Mouse (Mus musculus): ENCODE data around the gene Tex44. TPM values are rescaled to one million over a fixed set of nuclear protein-coding genes. Genes with fewer than 3 reads are reported as not detected.

Tex44 gene
- polyA plus RNA-seq (2017; shearing (Covaris generic)): not detected

DNA sequence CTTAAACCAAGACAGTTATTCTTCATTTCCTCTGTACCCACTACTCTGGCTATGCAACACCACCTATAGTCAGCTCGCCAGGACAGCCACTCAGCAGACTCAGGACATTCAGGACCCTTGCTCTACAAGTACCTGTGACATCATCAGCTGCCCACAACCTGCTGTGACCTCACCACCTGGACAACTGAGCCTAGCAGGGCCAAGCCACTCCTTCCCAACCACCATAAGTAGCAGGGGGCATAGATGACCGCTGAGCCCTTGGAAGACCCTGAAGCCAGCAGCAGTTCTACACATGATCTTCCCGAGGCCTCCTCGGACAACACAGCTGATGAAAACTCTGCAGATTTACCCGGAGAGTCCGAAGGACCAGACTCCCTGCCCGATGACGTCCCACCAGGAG, at the start of gene Tex44, which contains the start of gene Nmur1:
Gene Tex44 (plus strand): TSS at position 202 of the 400 bp plus-strand sequence.
Gene Nmur1 (minus strand): TSS at position 101 of the 400 bp plus-strand sequence.
- no peak for ATAC-seq

DNA sequence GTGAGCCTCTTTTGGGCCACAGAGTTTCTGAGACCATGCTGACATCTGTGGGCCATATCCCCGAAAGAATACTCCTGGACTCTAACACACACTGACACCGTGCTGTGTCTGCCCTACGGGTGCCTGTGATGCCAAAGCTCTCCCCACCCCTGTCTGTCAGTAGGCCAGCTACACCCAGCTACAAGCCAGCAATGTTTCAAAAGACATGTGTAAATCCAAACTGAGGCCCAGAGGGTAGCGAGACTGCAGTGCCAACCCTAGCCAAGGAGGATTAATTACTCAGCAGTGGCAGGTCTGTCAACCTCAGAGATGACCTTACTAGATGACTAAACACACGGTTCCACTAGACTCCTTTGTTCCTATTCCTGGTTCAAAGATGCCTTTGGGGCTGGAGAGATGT, 49.8 kb upstream of the Tex44 start:
- ATAC-seq: no peak

DNA sequence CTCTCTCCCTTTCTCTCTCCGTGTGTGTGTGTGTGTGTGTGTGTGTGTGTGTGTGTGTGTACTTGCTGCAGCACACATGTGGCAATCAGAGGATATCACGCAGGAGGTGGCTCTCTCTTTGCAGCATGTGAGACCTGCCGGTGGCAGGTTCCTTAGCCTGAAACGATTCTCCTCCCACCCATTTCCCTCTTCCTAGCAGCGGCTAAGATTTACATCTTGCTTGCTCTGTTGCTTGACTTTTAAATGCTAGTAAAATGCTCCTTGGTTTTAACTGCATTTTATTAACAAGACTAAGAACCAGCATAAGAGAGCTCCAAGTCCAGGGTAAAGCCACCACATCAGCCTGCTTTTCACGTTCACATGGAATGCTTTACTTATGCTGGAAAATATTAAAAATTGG, 47.5 kb upstream of the Tex44 start:
- ATAC-seq: no peak

DNA sequence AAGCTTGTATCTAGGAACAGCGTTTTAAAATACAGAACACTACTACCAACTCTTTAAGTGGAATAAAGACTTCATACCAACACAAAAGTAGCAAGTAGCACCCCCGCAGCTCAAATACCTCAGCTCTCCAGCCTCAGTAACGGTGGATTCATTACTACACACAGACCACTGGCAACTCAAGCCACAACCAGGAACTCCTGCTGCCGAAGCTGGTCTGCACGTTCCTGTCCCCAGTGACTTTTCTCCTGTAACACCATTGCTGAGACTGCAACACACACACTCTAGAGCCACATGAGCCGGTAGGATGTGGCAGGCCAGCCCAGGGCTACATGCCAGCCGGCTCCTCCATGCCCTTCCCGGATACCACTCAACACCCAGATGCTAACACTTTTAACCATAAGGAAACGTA, 47.0 kb upstream of the Tex44 start:
- no peak for ATAC-seq

DNA sequence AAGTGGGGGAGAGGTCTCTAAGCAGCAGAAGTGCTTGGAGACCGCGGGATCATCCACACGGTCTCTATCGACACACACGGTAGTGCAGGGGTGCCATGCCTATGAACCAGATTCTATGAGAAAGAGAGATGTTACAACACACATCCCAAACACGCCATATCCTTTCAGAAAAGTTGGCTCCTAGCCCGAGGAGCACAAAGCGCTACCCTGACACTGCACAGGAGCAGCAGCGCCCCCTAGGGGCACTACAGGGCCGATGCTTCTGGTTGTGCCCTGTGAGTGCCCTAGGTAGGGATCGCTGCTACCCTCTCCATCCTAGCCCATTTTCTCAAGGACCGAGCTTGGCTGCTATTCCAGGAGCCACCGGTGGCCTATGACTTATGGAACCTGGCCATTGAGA, 45.1 kb upstream of the Tex44 start:
- peak; percentile 81 for ATAC-seq

DNA sequence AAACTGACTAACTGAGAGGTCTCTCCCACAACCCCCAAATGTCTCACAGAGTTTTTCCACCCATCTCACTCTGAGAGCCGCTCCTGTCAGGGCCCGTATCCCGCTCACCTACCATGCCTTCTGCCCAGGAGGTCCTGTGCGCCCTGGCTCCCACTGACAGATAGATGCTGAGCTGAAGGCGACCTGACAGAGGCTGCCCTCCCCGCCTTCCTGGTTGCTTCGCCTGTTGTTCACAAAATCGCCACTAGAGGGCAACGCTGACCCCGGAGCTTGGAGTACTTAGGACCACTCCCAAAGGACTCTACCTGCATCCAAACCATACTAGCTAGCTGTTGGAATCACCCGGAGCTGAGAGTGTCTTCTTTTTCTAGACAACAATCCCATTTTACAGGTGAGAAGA, 36.9 kb upstream of the Tex44 start:
- ATAC-seq: peak; percentile 52

DNA sequence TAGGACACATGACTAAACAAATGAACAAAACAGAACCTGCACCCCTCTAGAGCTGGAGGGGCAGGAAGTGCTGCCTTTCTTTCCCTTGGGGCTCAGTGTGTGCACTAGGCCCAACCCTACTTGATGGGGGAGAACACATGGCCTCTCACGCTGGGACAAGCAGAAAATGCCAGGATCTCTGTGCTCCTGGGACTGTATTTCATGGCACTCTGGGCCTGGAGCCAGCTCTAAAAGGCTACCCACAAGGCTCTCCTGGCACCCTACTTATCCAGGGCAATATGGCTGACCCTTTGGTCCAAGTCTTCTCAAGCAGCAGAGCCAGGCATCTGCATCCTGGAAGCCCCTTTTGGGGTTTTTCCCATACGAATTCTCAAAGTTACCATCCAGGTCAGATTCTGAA, 34.7 kb upstream of the Tex44 start:
- ATAC-seq: no peak

DNA sequence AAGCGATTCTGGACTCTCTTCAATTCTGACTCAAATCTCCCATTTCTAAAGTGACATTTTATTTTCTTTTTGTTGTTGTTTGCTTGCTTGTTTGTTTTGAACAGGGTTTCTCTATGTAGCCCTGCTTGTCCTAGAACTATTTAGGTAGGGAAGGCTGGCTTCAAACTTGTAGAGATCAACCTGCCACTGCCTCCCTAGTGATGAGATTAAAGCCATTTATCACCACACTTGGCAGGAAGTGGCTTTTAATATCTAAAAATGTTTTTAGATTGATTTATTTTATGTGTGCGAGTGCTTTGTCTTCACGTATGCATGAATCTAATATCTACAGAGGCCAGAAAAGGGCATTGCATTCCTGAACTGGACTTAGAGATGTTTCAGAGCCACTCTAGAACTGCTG, 32.9 kb upstream of the Tex44 start:
- peak; percentile 37 for ATAC-seq

DNA sequence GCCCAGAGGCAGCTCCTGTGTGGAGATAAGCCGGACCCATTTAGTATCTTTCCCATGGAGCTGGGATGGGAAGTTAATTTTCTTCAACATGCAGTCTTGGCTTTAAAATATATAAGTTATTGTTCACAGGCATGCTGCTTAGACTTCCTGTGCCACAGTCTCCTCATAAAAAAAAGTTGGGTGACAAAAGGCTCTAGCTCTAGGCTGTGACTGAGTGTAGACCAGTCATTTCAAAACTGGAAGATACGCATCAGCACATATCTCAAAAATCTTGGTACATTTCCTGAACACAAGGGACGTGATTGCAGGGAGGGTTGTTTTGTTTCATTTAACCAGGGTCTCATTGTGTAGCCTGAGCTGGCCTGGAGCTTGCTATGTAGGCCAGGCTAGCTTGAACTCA, 31.9 kb upstream of the Tex44 start:
- ATAC-seq: peak; percentile 89

DNA sequence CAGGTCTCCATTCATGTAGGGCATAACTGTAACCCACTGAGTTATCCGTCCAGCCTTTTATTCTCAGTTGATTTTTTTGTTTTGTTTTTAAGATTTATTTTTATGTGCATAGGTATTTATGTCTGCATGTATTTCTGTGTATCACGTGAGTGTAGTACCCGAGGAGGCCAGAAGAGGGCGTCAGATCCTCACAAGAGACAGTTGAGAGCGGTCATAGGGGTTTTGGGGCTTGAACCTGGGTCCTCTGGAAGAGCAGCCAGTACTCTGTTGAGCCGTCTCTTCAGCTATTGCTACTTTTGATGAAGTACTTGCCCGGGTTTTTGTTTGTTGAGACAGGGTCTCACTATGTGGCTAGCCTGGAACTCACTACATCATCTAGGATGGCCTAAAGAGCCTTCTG, 30.2 kb upstream of the Tex44 start:
- ATAC-seq: no peak

DNA sequence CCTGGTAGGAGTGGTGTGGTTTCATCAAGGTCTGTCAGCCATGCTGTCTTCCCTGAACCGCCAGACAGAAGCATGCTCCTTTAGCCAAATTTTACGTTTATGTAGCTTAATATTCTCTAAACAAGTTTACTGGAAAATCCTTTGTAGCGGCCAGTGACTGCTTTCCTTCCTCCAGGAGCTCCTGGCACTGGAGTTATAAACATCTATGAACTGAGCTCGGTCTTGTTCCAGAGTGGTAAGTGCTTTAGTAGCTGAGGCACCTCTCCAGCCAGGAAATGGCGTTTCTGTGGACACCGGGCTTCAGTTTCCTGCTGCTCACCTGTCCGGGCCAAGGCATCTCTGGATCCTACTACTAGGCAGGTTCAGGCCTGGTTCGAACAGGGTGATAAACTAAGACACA, 28.5 kb upstream of the Tex44 start:
- no peak for ATAC-seq

DNA sequence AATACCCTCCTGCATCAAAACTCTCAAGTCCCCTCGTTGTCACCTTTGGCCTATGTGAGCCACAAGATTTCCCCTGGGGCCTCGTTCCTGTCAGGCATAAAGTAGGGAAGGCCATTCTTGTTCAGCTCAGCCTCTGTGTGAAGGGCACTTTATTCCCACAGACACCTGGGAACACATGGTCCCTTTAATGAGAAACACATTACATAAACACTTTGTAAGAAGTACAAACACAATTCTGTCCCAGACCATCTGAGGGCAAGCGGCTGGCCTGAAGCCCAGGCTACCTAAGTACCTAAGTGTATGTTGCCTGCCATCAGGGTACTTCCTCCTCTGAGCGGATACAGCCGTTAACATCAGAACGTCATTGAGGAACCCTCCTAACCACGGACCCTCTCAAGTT, 27.9 kb upstream of the Tex44 start:
- ATAC-seq: no peak

DNA sequence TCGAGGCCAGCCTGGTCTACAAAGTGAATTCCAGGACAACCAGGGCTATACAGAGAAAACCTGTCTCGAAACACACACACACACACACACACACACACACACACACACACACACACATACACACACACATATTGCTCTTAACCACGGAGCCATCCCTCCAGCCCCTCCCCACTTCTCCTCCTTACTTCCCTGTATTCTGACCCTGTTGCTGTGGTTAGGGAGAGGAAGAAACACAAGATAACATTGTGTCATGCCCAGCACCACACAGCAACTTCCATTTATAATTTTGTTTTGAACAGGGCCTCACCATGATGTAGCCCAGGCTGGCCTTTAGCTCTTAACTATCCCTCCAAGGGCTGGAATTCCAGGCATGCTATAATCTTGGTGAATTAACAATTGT, 26.8 kb upstream of the Tex44 start:
- ATAC-seq: no peak

DNA sequence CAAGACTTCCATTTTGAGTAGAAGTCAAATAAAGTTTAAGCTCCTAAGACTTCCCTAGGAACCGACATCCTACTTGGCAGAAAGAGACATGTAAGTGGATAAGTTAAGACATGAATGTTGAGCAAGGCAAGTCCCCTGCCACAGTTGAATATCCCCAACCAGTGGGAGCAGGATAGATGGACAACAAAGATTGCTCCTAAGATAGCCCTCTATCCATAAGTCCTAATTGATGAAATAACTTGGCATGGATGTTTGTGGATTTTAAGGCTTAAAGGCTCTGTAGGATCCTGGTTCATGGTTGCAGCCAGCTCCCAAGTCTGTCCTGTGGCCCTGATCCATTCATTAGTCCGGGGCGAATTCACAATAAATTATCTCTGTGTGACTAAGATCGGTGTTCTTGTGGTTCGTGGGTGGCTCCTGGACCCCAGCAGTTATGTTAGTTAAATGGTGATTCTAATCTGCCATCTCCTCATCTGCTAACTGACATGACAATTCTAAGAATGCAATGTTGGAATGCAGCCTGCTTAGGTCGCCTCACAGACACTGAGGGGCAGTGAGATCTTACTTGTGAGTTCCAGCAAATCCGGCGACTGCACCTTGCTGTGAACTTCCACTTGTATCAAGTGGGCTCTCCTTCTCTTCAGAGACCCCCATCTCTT, 25.9 kb upstream of the Tex44 start:
- ATAC-seq: no peak

DNA sequence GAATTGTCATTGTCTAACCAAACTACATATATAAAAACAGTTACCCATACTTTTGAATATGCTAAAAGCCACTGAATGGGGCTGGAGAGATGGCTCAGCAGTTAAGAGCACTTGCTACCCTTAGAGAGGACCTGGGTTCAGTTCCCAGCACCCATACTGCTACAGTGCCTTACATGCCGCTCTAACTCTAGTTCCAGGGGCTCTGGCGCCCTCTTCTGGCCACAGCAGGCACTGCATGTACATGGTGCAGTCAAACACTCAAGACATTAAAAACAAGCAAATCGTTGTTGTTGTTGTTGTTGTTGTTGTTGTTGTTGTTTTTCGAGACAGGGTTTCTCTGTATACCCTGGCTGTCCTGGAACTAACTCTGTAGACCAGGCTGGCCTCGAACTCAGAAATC, 21.3 kb upstream of the Tex44 start:
- no peak for ATAC-seq

DNA sequence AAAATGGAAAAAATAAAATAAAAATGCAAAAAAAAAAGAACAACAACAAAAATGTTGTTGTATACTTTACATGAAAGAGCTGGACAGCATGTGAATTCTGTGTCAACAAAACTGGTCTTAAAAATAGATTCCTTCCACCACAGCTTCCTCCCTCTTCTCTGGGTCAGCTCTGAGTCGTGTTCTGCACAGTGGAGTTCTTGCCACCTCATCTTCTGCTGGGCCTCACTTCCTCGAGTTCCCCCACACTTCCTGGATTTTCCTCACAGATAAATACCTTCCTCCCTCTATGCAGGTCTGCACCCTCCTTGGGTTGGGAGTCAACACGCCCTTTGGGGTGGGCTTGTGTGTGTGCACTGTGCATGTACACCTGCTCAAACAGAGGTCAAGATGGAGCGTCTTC, 19.8 kb upstream of the Tex44 start:
- no peak for ATAC-seq

DNA sequence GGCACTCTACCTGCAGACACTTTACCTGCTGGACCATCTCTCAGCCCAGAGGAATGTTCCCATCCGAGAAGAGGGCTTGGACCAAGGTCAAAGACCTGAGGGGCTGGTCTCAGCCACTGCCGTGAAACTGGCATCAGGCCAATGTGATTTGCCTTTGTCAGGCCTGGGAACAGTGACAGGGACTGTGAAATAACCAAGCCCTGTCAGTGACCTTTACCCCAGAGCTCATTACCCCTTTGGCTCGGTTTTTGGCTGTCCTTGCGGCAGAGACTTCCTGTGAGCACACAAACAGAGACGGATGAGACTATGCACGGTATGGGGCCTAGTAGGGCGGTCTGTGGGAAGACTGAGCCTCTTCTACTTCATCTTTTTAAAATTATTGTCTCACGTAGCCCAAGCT, 19.2 kb upstream of the Tex44 start:
- peak; percentile 84 for ATAC-seq

DNA sequence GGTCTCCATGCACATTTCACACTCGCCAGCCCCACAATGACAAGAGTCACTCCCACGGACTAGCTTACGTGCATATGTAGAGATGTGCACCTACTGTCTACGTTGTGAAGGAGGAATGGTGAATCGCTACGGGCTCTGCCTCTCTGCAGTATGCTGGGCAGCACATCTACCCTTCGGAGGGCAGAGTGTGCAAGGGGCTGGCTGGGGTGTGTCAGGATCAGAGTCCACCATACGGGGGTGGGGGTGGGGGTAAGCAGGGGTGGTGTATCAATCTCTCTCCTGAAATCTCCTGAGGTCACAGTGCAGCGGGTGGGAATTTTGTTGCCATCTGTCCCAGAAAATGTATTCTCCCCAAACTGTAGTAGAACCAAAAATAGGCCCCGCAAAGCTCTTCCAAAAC, 17.6 kb upstream of the Tex44 start:
- no peak for ATAC-seq

DNA sequence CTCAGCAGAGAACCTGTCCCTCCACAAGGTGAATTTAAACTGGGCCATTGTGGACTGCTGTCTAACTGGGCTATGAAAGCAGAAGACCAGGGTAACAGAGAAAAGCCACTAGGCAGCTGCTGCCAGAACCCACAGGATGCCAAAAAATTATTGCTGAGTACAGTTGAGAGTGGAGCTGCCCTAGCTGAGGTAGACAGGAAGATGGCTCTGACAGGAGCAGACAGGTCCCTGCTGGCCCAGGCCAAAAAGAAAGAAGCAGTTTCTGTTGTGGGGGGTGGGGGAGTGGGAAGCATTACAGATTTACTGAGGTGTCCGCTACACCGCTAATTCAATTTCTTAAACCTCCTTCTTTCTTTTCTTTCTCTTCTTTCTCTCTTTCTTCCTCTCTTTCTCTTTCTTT, 16.7 kb upstream of the Tex44 start:
- peak; percentile 28 for ATAC-seq

DNA sequence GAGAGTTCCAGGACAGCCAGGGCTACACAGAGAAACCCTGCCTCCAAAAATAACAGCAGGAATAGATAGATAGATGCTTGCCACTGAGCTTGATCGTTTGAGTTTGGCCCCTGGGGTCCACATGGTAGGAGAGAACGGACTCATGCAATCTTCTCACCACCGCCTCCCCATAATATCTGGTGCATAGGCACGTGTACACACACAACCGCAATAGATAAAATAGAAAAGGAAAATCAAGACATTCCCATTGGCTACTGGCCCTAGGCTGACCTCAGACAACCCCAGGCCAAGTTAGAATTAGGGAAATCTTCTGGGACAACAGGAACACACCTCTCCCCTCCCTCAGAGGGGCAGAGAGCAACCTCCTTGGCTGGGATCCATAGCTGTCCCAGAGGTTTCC, 11.4 kb upstream of the Tex44 start:
- ATAC-seq: no peak

DNA sequence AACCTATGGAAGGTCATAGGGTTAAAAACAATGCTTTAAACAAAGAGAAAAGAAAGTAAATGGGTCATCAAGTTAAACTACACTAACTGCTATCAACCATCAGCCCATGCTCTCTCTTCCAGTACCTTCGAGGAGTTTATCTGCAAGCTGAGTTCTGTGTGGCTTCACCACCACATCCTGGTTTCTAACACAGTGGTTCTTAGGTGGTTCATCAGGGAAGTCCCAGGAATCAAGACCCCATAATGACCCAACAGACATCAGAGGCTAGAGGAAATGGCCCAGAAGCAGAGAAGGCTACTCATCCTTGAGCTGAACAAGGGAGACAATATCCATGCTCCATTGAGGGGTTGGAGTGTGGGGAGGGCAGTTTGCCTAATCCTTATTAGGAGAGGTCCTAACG, 11.0 kb upstream of the Tex44 start:
- ATAC-seq: peak; percentile 78

DNA sequence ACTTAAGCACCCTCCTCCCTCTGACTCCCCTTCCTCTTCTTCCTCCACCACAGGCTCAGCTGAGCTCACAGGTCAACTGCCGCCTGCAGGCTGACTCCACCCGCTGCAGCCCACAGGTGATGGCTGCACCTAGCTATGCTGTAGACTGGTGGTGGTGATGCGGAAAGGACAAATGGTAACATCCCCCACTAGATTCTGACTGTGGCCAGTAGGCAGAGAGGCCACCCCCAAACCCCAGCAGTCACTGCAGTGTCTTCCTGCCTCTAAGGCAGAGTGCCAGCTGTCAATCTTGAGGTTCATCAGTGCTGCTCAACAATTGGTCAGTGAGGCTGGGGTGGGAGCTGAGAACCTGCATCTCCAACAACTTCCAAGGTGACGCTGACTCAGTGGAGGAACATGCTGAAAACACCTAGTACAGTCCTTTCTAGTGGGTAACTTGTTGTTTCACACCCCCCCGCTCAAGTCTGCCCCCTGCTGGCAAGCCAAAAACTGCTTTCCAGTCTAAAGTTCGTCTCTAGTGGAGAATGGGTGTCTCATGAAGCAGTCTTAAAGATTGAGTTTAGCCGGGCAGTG, 10.4 kb upstream of the Tex44 start:
- peak; percentile 68 for ATAC-seq

DNA sequence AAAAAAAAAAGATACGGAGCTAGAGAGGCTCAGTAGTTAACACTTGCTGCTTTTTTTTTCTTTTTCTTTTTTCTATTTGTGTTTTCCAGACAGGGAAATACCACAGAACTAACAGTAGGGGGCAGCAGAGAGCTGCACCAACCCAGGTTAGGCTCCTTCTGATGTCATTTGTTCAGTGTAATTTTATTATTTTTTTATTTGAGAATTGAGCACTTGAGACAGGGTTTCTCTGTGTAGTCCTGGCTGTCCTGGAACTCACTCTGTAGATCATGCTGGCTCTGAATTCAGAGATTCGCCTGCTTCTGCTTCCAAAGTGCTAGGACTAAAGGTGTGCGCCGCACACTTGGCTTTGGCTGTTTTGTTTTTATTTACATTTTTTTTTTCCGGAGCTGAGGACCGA, 9.8 kb upstream of the Tex44 start:
- peak; percentile 18 for ATAC-seq

DNA sequence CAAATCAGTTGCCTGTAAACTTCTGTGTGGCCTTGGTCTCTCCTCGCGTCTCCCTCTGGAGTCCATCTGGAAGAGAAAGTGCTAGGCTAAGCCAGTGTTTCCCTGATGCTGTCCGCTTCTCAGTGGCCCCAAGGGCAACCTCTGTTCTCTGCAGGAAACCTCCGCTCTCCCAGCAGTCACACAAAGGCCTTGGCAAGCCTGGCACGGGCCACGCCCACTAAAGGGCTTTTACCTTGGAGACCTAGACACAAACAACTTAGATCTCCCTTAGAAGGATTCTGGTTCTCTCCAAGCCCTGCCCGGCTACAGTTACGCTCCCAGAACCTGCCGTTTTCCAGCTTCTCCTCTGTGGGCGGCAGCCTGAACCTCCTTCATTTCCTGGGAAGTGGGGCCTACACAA, 5.1 kb upstream of the Tex44 start:
- no peak for ATAC-seq

DNA sequence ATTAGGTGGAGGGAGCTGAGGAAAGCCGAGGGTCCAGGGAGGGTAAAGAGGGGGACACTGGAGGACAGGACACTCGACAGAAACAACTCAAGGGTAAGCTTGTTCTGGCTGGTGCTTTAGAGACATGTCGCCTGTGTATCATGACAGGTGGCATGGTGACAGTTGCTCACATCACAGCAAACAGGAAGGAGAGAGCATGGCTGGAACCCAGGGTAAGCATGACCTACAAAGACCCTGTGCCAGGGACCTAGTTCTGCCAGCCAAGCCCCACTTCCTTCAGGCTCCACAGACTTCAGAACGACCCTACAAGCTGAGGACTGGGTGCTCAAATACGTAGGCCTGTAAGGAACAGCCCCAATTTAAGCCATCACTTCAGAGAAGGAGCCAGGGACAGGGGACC, 2.2 kb upstream of the Tex44 start:
- ATAC-seq: no peak
